Mouse (Mus musculus): ENCODE results near the gene Ncoa7. TPM values are rescaled to one million over a fixed set of nuclear protein-coding genes. Genes with fewer than 3 reads are reported as not detected.
"Not testable (repeated sequence)": the region's sequence is repeated elsewhere in the genome, so short reads cannot be mapped to it uniquely, and the experiment has no call there.

The Ncoa7 gene
- polyA plus RNA-seq, 1 experiment from 2014 or later: 16.6 TPM

DNA sequence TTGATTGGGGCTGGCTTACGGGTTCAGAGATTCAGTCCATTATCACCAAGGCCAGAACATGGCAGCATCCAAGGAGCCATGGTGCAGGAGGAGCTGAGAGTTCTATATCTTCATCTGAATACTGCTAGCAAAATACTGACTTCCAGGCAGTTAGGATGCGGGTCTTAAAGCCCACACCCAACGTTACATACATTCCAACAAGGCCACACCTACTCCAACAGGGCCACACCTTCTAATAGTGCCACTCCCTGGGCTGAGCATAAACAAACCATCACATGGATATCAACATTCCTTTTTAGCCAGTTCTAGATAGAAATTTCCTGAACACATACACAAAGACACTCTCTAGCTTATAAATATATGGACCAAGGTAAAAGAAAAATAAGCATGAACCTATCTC is 173.6 kb downstream of the Ncoa7 start, which contains the start of gene Hint3:
Gene Hint3, minus strand, starts transcription at position 120 of the 400 bp plus-strand sequence.
- no peak for ATAC-seq (replicated peaks; ENCODE audit: low FRiP score)
- Histone ChIP-seq H3K4me2 (no peak within 1 kb of the TSS), H3K27me3 (no peaks in the 10 kb centered on the region), H3K9me3 (replicated peaks) (no peaks in the 10 kb centered on the region), H3K9ac (no peak within 1 kb of the TSS), H3K27ac (no peak within 1 kb of the TSS), H3K4me3 (replicated peaks) (no peak within 1 kb of the TSS), H3K36me3 (no peaks in the 10 kb centered on the region), H3K4me1 (no peaks in the 10 kb centered on the region)
- 90% methylated on average over 3 of the region's 3 CpGs for WGBS

DNA sequence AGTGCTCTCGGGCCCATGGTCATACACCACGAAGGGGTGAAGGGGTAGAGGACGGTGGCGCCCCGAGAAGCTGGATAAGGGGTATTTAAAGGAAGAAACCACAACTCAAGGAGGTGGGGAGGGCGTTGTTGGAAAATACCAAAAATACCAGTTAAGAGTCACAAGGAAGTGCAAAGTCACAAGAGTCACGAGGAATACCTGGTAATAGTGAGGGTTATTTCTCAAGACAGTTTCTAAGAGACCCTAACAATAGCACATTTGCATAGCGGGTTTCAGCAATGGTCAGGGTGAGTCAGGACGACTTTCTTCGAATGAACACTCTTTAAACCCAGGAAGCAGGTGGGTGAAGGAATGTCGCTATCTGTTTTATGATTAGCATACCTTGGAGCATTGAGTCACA is 174.7 kb downstream of the Ncoa7 start:
- H3K9me3 ChIP-seq (replicated peaks); ATAC-seq (replicated peaks; ENCODE audit: low FRiP score); H3K9ac ChIP-seq; H3K27ac ChIP-seq; H3K27me3 ChIP-seq; H3K4me2 ChIP-seq; H3K4me3 ChIP-seq (replicated peaks); H3K36me3 ChIP-seq; H3K4me1 ChIP-seq: not testable (repeated sequence)
- 88% methylated on average over 11 of the region's 11 CpGs for WGBS

DNA sequence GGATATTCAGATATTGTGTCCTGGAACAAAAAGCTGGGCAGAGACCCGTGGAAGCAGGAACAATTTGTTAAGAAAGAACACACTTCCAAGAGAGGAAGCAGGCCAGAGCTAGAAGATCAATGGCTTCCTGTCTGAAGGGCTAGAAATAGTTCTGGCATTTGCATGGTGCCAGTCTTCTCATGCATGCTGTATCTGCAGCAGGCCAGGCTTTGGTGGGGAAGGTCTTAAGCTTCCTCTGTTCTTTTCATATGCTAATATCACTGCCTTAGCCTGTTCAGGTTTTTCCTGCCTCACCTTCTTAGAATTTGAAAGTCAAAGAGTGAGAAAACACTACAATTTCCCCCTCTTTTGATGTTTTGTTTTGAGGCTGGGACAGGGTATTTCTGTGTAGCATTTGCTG is 175.6 kb downstream of the Ncoa7 start:
- 44% methylated on average over 1 of the region's 1 CpGs for WGBS
- 0 out of 2 replicates have a peak overlapping the region, but pooled peaks have one; percentile 41 for H3K27ac ChIP-seq
- H3K9me3 ChIP-seq (replicated peaks): no peaks in the 10 kb centered on the region
- no peaks in the 10 kb centered on the region for H3K36me3 ChIP-seq
- no peak for ATAC-seq (replicated peaks; ENCODE audit: low FRiP score)
- no peaks in the 10 kb centered on the region for H3K27me3 ChIP-seq
- H3K4me1 ChIP-seq: no peaks in the 10 kb centered on the region
- no peak overlapping the region for H3K4me3 ChIP-seq (replicated peaks)
- H3K9ac ChIP-seq: no peak overlapping the region
- no peak overlapping the region for H3K4me2 ChIP-seq

DNA sequence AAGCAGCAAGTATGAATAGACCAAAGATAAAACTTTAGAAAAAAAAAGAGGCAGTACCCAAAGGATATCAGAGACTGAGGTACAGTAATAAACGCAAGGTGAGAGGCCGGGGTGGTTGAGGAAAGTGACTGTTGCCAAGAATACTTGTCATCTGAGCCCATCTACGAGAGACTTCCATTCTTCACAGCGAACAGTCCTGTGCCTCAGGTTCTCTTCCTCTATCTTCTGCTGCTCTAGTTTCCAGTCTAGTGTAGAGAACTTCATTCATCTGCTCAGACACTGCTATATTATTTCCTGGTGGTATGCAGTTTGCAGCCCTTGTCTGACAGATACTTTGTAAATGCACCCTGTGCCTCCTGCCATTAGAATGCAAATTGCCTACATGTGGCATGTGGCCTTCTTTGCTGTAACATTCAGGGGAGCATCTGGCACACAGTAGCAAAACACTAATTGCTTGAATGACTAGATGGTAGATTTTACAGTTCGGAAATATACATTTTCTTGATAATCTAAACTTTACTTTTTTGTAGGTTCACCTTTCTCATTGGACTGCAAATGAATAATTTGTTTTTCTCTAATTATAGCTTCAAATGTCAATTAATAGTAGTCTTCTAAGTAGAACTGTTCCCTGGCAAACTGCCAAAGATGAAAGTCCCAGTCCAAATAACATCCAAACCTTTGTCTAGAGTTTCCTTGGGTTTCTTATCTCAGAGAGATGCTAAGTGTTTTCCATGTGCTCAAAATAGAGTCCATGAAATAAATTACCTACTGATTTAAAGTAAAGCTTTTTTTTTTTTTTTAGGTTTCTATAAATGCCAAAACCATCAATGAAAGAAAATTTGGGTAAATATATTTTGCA is 178.7 kb downstream of the Ncoa7 start:
- WGBS: 77% methylated on average over 5 of the region's 5 CpGs
- H3K9me3 ChIP-seq (replicated peaks): no peaks in the 10 kb centered on the region
- H3K27ac ChIP-seq: no peak overlapping the region; the same call in 1 of the 2 replicates
- no peak for ATAC-seq (replicated peaks; ENCODE audit: low FRiP score)
- H3K36me3 ChIP-seq: no peaks in the 10 kb centered on the region
- H3K4me1 ChIP-seq: no peaks in the 10 kb centered on the region
- H3K27me3 ChIP-seq: no peaks in the 10 kb centered on the region
- no peak overlapping the region for H3K4me2 ChIP-seq
- H3K9ac ChIP-seq: no peak overlapping the region
- H3K4me3 ChIP-seq (replicated peaks): no peak overlapping the region

DNA sequence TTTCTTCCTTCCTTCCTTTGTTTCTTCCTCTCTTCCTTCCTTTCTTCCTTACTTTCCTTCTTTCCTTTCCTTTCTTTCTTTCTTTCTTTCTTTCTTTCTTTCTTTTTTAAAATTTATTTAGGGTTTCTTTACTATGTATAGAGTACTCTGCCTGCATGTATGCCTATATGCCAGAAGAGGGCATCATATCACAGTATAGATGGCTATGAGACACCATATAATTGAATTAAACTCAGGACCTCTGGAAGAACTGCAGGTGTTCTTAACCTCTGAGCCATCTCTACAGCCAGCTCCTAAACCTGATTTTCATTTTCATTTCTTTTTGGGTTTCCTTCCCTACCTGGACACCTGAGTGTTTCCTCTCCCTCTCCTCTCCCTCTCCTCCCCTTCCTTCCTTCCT is 180.2 kb downstream of the Ncoa7 start:
- Histone ChIP-seq H3K4me1 (no peaks in the 10 kb centered on the region), H3K4me2 (no peak overlapping the region), H3K36me3 (no peaks in the 10 kb centered on the region), H3K27me3 (no peaks in the 10 kb centered on the region), H3K27ac (no peak overlapping the region), H3K4me3 (replicated peaks) (no peak overlapping the region), H3K9me3 (replicated peaks) (no peaks in the 10 kb centered on the region), H3K9ac (no peak overlapping the region)
- no peak for ATAC-seq (replicated peaks; ENCODE audit: low FRiP score)

DNA sequence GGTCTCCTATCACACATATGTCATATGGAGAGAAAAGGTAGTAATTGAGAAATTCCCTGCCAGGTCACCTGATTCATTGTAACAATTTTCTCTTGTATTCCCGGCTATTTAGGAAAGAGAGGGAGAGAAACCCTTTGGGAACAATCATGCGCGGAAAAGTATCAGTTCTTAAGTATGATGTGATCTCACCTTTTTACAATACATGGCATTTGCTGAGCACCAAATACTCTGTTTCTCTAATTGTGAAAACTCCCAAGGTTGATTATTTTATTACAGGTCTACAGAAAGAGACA is 184.3 kb downstream of the Ncoa7 start:
- Histone ChIP-seq H3K27me3 (no peaks in the 10 kb centered on the region), H3K9me3 (replicated peaks) (no peaks in the 10 kb centered on the region), H3K36me3 (no peaks in the 10 kb centered on the region), H3K9ac (peak overlapping the region; percentile 63), H3K4me2 (peak overlapping the region; percentile 67), H3K4me1 (peaks cover 7% of the 10 kb centered on the region; the same call in 1 of the 2 replicates), H3K27ac (0 out of 2 replicates have a peak overlapping the region, but pooled peaks have one; percentile 97), H3K4me3 (replicated peaks) (peak overlapping the region; percentile 59)
- WGBS: 50% methylated on average over 3 of the region's 3 CpGs
- no peak for ATAC-seq (replicated peaks; ENCODE audit: low FRiP score)

DNA sequence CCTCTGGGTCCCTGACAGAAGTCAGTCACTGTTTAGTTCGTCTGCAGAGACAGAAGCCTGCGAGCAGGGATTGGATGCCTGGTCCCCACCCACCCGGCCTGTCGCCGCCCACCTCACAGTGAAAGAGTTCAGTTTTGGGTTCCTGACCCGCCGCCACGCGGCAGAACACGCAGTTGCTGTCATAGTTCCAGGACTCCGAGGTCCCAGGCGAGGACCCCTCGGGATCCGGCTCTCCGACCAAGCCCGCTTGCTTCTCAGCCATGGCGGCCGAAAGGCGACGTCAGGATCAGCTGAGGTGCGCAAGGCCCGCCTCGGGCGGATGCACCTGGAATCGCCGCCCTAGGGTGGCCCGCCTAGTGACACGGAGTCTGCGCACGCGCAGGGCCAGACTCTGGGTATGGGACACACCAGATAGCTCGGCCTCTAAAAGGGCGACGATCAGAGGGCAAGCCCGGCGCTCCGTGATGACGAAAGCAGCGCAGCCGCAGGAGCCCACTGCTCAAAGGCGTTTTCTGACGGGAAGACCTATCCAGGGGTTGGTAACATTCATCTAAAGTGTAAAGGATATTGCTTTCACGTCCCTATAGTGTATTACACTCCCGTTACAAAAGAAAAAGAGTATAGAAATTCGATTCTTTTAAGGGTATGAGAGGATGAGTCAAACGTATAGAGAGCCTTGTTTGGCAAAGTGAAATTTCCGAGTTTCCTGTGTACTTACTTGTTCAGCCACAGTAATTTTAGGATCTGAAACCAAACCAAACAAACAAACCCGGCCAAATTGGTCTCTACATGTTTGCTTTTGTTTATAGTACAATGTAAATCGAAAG is 184.8 kb downstream of the Ncoa7 start:
- Histone ChIP-seq H3K9ac (peak overlapping the region; percentile 63), H3K36me3 (no peaks in the 10 kb centered on the region), H3K27me3 (no peaks in the 10 kb centered on the region), H3K4me1 (peaks cover 7% of the 10 kb centered on the region; the same call in 1 of the 2 replicates), H3K9me3 (replicated peaks) (no peaks in the 10 kb centered on the region), H3K4me2 (peak overlapping the region; percentile 67), H3K27ac (peak overlapping the region; percentile 97), H3K4me3 (replicated peaks) (peak overlapping the region; percentile 59)
- peak; percentile 100 for ATAC-seq (replicated peaks; ENCODE audit: low FRiP score)
- 1% methylated on average over 49 of the region's 49 CpGs for whole genome bisulfite sequencing

DNA sequence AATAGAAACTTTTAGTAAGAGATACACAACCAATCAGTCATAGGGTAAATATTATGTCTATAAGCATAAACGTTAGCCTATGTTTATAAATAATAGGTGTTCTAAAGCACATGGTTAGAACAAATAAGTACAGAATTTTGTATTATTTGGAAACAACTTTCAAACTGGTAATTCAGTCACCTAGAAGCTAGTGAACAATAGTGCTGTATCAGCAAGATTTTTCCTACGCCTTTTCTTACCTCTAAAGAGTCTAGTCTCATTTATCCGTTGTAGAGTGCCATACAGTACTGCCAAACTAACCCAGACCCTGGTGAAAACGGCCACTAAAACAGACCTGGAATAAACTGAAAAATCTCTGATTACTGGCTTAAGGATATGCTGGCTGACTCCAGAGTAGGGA is 190.1 kb downstream of the Ncoa7 start:
- no peak overlapping the region for H3K4me3 ChIP-seq (replicated peaks)
- H3K27ac ChIP-seq: no peak overlapping the region
- WGBS: 88% methylated on average over 4 of the region's 4 CpGs
- peaks cover 6% of the 10 kb centered on the region; the same call in 1 of the 2 replicates for H3K36me3 ChIP-seq
- no peak for ATAC-seq (replicated peaks; ENCODE audit: low FRiP score)
- H3K9me3 ChIP-seq (replicated peaks): no peaks in the 10 kb centered on the region
- no peak overlapping the region for H3K9ac ChIP-seq
- no peak overlapping the region for H3K4me2 ChIP-seq
- peaks cover 7% of the 10 kb centered on the region; the same call in 1 of the 2 replicates for H3K4me1 ChIP-seq
- H3K27me3 ChIP-seq: no peaks in the 10 kb centered on the region

DNA sequence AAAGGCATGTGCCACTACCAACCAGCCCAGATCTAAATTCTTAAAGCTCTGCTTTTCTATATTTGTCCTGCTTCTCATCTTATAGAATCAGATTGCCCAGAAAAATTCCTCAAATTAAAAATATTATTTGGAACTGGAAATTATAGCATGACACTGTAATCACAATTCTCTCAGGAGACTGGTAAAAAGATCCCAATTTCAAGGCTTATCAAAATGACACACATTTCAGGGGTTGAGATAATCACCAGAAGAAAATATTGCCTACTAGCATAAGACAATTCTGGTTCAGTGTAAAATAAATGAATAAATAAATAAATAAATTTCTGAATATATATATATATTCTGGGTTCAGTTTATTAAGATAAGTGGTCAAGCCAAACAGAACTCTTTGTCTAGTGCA is 193.5 kb downstream of the Ncoa7 start:
- Histone ChIP-seq H3K36me3 (peaks cover 6% of the 10 kb centered on the region; the same call in 1 of the 2 replicates), H3K27me3 (no peaks in the 10 kb centered on the region), H3K9ac (no peak overlapping the region), H3K27ac (no peak overlapping the region), H3K4me3 (replicated peaks) (no peak overlapping the region), H3K4me1 (no peaks in the 10 kb centered on the region), H3K9me3 (replicated peaks) (no peaks in the 10 kb centered on the region), H3K4me2 (no peak overlapping the region)
- ATAC-seq (replicated peaks; ENCODE audit: low FRiP score): no peak

DNA sequence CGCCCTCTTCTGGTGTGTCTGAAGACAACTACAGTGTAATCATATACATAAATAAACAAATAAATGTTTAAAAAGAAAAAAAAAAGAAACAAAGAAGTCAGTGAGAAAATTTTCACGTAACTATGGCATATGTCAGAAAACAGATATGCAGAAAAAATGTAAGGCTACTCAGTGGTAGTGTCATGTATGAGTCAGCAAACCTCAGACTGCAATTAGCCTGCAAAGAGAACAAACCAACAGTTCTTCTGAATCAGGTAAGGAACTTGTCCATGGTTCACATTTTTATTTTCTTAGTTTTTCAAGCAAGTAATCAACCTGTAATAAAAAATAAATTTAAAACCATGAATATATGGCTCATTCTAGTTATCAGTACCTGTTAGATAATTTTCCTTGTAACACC is 195.0 kb downstream of the Ncoa7 start:
- WGBS: 78% methylated on average over 2 of the region's 2 CpGs
- H3K4me3 ChIP-seq (replicated peaks): no peak overlapping the region
- H3K27me3 ChIP-seq: no peaks in the 10 kb centered on the region
- H3K4me1 ChIP-seq: no peaks in the 10 kb centered on the region
- H3K9me3 ChIP-seq (replicated peaks): no peaks in the 10 kb centered on the region
- H3K27ac ChIP-seq: no peak overlapping the region
- no peak overlapping the region for H3K4me2 ChIP-seq
- ATAC-seq (replicated peaks; ENCODE audit: low FRiP score): no peak
- H3K9ac ChIP-seq: no peak overlapping the region
- H3K36me3 ChIP-seq: peaks cover 6% of the 10 kb centered on the region; the same call in 1 of the 2 replicates

DNA sequence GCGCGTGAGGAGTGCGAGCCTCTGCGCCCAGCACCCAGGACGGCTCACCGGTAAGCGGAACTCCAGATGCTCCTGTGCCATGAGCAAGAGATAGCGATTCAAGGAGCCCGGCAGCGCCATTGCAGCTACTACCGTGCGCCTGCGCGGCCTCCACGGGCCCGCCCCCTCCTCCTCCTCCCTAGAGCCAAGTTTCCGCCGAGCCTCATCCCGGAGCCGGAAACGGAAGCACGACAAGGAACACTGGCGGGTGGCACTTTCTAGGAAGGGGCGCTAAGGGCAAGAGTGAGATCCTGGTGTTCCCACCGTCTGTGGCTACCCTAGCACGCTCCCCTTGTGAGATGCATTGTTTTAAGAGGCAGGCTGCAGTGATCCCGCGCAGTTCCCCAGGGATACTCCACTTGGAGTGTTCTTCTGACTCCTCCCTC is 202.6 kb downstream of the Ncoa7 start, which contains the start of gene Trmt11:
Gene Trmt11, minus strand, starts transcription at position 208 of the 425 bp plus-strand sequence.
- Histone ChIP-seq H3K36me3 (peaks cover 14% of the 10 kb centered on the region), H3K4me2 (peak within 1 kb of the TSS; percentile 67), H3K9me3 (replicated peaks) (no peaks in the 10 kb centered on the region), H3K9ac (peak within 1 kb of the TSS; percentile 67), H3K27ac (peak within 1 kb of the TSS; percentile 83), H3K4me3 (replicated peaks) (peak within 1 kb of the TSS; percentile 80), H3K4me1 (peaks cover 7% of the 10 kb centered on the region), H3K27me3 (no peaks in the 10 kb centered on the region)
- ATAC-seq (replicated peaks; ENCODE audit: low FRiP score): peak; percentile 98
- under 1% methylated on average over 24 of the region's 28 CpGs for WGBS

DNA sequence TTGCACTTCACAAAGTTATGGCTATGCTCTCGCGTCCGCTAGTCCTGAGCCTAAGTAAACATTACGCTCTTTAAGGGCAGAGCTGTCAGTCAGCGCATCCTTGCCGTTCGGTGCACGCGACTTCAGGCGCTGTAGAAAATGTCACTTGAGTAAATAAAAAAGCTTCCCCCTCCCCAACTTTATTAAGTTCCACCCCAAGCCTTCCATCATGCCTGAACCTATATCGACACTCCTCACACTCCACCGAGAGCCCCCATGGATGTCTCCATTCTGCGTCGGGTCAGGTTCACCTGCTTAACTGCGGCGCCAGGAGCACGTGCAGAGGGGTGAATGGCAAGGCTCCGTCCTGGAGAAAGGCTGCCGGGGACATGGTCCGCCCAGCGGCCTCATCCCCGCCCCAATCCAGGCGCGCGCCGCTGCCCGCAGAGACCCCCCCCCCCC is 203.0 kb downstream of the Ncoa7 start:
- Histone ChIP-seq H3K27me3 (no peaks in the 10 kb centered on the region), H3K9ac (peak overlapping the region; percentile 67), H3K4me3 (replicated peaks) (peak overlapping the region; percentile 80), H3K4me1 (peaks cover 7% of the 10 kb centered on the region), H3K27ac (peak overlapping the region; percentile 83), H3K9me3 (replicated peaks) (no peaks in the 10 kb centered on the region), H3K36me3 (peaks cover 18% of the 10 kb centered on the region), H3K4me2 (peak overlapping the region; percentile 67)
- WGBS: under 1% methylated on average over 20 of the region's 27 CpGs
- peak; percentile 91 for ATAC-seq (replicated peaks; ENCODE audit: low FRiP score)

Measured in kidney, embryonic 15.5 days (tissue).